Mouse (Mus musculus): ENCODE measurements around the gene Tmem59.

GRCm38 (mm10) chr4:107167798-107168197, 10.4 kb upstream of the Tmem59 start:
- TF ChIP-seq CTCF (IDR thresholded peaks at IDR 0.05; ENCODE audit: borderline replicate concordance, insufficient read depth, low read length) (no peak), POLR2A (IDR thresholded peaks at IDR 0.05; ENCODE audit: low read depth, low read length) (no peak)

Data from embryonic fibroblast, embryonic 13.5 days (primary cell).